Mouse (Mus musculus) heart, embryonic 16.5 days (tissue): ENCODE results near the gene AW146154. TPM values are rescaled to one million over a fixed set of nuclear protein-coding genes. Genes with fewer than 3 reads are reported as not detected.
"Not testable (repeated sequence)": the region's sequence is repeated elsewhere in the genome, so short reads cannot be mapped to it uniquely, and the experiment has no call there.

ENCODE experiments used
- ATAC-seq: fragments of 200-750 bp; cut with Nextera tagmentation; replicated peaks from 2 replicates; pipeline ENCODE4 v1.8.0; 2017; ENCODE audit warnings: moderate number of reproducible peaks; ENCODE audit not compliant: insufficient read depth, low FRiP score; ENCODE audit errors: extremely low read depth
- H3K27ac ChIP-seq: fragments of 300-500 bp; sonication (generic); 2 replicates; pipeline ENCODE4 v1.5.1; 2014; ENCODE audit warnings: mild to moderate bottlenecking, low read length, control low read depth, moderate library complexity
- H3K27me3 ChIP-seq: fragments of 300-500 bp; sonication (generic); 2 replicates; pipeline ENCODE4 v1.6.1; 2014; ENCODE audit warnings: low read length, mixed read lengths; ENCODE audit not compliant: control insufficient read depth, insufficient read depth
- H3K36me3 ChIP-seq: fragments of 300-500 bp; sonication (generic); 2 replicates; pipeline ENCODE4 v1.6.1; 2014; ENCODE audit not compliant: control insufficient read depth, insufficient read depth
- H3K4me1 ChIP-seq: fragments of 300-500 bp; sonication (generic); 2 replicates; pipeline ENCODE4 v1.6.1; 2014; ENCODE audit warnings: low read length, mixed read lengths; ENCODE audit not compliant: control insufficient read depth, insufficient read depth
- H3K4me2 ChIP-seq: fragments of 300-500 bp; sonication (generic); 2 replicates; pipeline ENCODE4 v1.6.1; 2014; ENCODE audit warnings: low read depth, mild to moderate bottlenecking, control low read depth, low read length
- H3K4me3 ChIP-seq: fragments of 300-500 bp; sonication (generic); 2 replicates; pipeline ENCODE4 v1.5.1; 2014; ENCODE audit warnings: mild to moderate bottlenecking, control low read depth, low read length
- H3K9ac ChIP-seq: fragments of 300-500 bp; sonication (generic); 2 replicates; pipeline ENCODE4 v1.6.1; 2014; ENCODE audit warnings: low read length, control low read depth
- H3K9me3 ChIP-seq: fragments of 300-500 bp; sonication (generic); replicated peaks from 2 replicates; pipeline ENCODE4 v1.6.1; 2016; ENCODE audit warnings: low read length; ENCODE audit not compliant: control insufficient read depth
- WGBS: fragments of 180-500 bp; shearing (Covaris S2); extraction: QIAGEN DNeasy Blood & Tissue Kit; methylation state at CpG from one replicate; pipeline ENCODE4 v1.1.7; 2014; 5-methylcytosine and 5-hydroxymethylcytosine counted together
- polyA plus RNA-seq: library from polyadenylated mRNA; unstranded; fragments of >200 nt; fragmentation: Nextera tagmentation; extraction: Ambion mirVana; gene quantifications from 2 replicates; pipeline ENCODE4 v1.2.1, GENCODE M21; 2015

AW146154 gene
- polyA plus RNA-seq, 1 experiment from 2014 or later, result 8.8 TPM

DNA sequence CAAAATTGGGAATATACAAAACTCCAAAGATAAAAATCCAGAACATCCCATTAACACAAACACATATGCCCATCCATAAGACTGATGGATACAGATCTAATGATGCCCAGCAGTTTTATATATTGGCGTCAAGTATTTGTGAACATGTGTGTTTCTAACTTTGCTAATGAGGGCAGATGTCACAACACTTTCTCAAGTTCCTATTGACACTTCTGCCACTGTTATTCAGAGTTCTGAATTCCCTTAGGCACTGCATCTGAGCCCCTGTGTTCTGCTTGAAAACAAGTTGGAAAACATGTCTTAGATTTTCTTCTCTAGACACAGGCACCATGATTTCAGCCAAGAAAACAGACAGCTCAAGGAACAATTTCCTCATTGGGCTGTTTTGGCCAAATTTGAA is 51.1 kb downstream of the AW146154 start, which contains the start of gene Vmn2r57:
Gene Vmn2r57, minus strand, starts transcription at position 101 of the 400 bp plus-strand sequence.
- H3K4me3 ChIP-seq, H3K4me2 ChIP-seq, H3K9ac ChIP-seq, H3K27ac ChIP-seq, H3K9me3 ChIP-seq, H3K36me3 ChIP-seq, H3K27me3 ChIP-seq, ATAC-seq, H3K4me1 ChIP-seq: not testable (repeated sequence)
- WGBS, result 48% methylated on average over 1 of the region's 1 CpGs

Other genes with a start within 250 kb of the AW146154 start
- gene AI987944, start 106.5 kb downstream of the AW146154 start, polyA plus RNA-seq, result 10.7 and 13.7 TPM in 2 replicates
- 0.14 and 0.22 TPM in 2 replicates for gene Vmn2r57, start 51.2 kb downstream of the AW146154 start, polyA plus RNA-seq
- 0.06 and 0.08 TPM in 2 replicates for gene Gm20449, start 473 bp downstream of the AW146154 start, polyA plus RNA-seq
- not detected in 2 replicates for gene Gm6871, start 73.8 kb upstream of the AW146154 start, polyA plus RNA-seq
- gene 2610021A01Rik, start 99.3 kb upstream of the AW146154 start, polyA plus RNA-seq, result 6.9 and 7.3 TPM in 2 replicates
- 5.9 and 6.4 TPM in 2 replicates for gene Zfp788, start 133.3 kb upstream of the AW146154 start, polyA plus RNA-seq